Mouse (Mus musculus) midbrain, postnatal 0 days (tissue): ENCODE data around the gene Cyp26a1. TPM values are rescaled to one million over a fixed set of nuclear protein-coding genes. Genes with fewer than 3 reads are reported as not detected.

Source experiments
- ATAC-seq: fragments of 200-750 bp; cut with Nextera tagmentation; 2 replicates; pipeline ENCODE4 v1.8.0; 2017; ENCODE audit warnings: moderate number of reproducible peaks, mild to moderate bottlenecking, moderate TSS enrichment, moderate library complexity; ENCODE audit not compliant: low FRiP score
- DNase-seq: peaks from one replicate; pipeline ENCODE4 v3.0.0-alpha.2; 2015; ENCODE audit warnings: low spot score
- H3K27ac ChIP-seq: fragments of 300-500 bp; sonication (generic); 2 replicates; pipeline ENCODE4 v1.5.1; 2014; ENCODE audit warnings: low read depth, mild to moderate bottlenecking, low read length, mixed read lengths
- H3K27me3 ChIP-seq: fragments of 300-500 bp; sonication (generic); 2 replicates; pipeline ENCODE4 v1.6.1; 2014; ENCODE audit warnings: low read length, control low read depth, mixed read lengths; ENCODE audit not compliant: insufficient read depth
- H3K36me3 ChIP-seq: fragments of 300-500 bp; sonication (generic); 2 replicates; pipeline ENCODE4 v1.6.1; 2014; ENCODE audit warnings: low read length, control low read depth, mixed read lengths; ENCODE audit not compliant: insufficient read depth
- H3K4me1 ChIP-seq: fragments of 300-500 bp; sonication (generic); 2 replicates; pipeline ENCODE4 v1.6.1; 2014; ENCODE audit warnings: mild to moderate bottlenecking, control low read depth, antibody characterized with exemption, low read length, mixed read lengths; ENCODE audit not compliant: insufficient read depth
- H3K4me2 ChIP-seq: fragments of 300-500 bp; sonication (generic); 2 replicates; pipeline ENCODE4 v1.6.1; 2014; ENCODE audit warnings: low read depth, mild to moderate bottlenecking, low read length, mixed read lengths; ENCODE audit not compliant: poor library complexity, severe bottlenecking
- H3K4me3 ChIP-seq: fragments of 300-500 bp; sonication (generic); 2 replicates; pipeline ENCODE4 v1.5.1; 2014; ENCODE audit warnings: low read depth, mild to moderate bottlenecking, low read length, moderate library complexity
- H3K9ac ChIP-seq: fragments of 300-500 bp; sonication (generic); replicated peaks from 2 replicates; pipeline ENCODE4 v1.6.1; 2014; ENCODE audit warnings: mild to moderate bottlenecking, low read length, moderate library complexity, mixed read lengths; ENCODE audit not compliant: poor library complexity, severe bottlenecking
- H3K9me3 ChIP-seq: fragments of 300-500 bp; sonication (generic); 2 replicates; pipeline ENCODE4 v1.6.1; 2016; ENCODE audit warnings: low read length, control low read depth
- CTCF ChIP-seq: IDR thresholded peaks from 2 replicates; pipeline ENCODE4 v1.5.1; 2016; ENCODE audit warnings: antibody characterized with exemption, mild to moderate bottlenecking
- whole genome bisulfite sequencing: fragments of 180-500 bp; shearing (Covaris S2); extraction: QIAGEN DNeasy Blood & Tissue Kit; methylation state at CpG from one replicate; pipeline ENCODE4 v1.1.7; 2014; 5-methylcytosine and 5-hydroxymethylcytosine counted together
- polyA plus RNA-seq: library from polyadenylated mRNA; unstranded; fragments of >200 nt; fragmentation: Nextera tagmentation; extraction: Ambion mirVana; gene quantifications from 2 replicates; pipeline ENCODE4 v1.2.1, GENCODE M21; 2015
- total RNA-seq: library from RNA; depleted of rRNA; stranded (reverse); fragments of >200 nt; gene quantifications from 2 replicates; pipeline ENCODE4 v1.2.3, GENCODE M21; 2014

Cyp26a1 gene
- total and polyA plus RNA-seq, 2 experiments from 2014 or later, result 0.11 TPM; not detected in 1

DNA sequence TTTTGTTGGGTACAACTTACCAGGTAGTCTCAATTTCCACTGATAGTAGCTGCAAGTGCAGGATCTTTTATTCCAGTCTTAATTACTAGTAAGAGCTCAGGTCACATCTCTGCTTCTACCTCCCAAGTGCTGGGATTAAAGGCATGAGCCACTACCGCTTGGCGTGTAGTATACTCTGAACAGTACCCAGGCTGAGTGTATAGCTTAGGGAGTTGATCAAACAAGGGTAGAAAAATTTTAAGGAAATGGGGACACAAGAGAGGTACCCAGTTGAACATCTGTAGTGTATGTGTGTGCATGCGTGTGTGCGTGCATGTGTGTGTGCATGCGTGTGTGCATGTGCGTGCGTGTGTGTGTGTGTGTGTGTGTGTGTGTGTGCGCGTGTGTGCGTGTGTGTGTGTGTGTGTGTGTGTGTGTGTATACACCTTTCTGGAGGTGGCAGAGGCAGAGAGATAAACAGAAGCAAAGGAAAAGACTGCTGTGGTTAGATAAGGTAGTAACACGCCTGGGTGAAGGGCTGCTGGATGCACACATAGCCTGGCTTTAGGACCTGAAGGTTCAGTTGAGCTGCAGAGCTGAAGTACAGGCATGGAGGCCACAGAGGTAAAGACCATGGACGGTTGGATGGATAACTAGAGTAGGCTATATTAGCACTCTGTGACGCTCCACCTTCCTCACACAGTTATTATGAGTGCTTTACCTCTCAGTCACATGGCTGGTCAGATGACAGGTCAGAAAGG, 29.6 kb upstream of the Cyp26a1 start:
- H3K4me3 ChIP-seq, result no peak overlapping the region
- DNase-seq, result no peak
- no peak overlapping the region for H3K4me2 ChIP-seq
- H3K36me3 ChIP-seq, result no peaks in the 10 kb centered on the region
- H3K27me3 ChIP-seq, result no peaks in the 10 kb centered on the region
- H3K9ac ChIP-seq, result no peak overlapping the region
- no peak for TF ChIP-seq CTCF
- H3K4me1 ChIP-seq, result no peaks in the 10 kb centered on the region
- no peaks in the 10 kb centered on the region for H3K9me3 ChIP-seq
- no peak for ATAC-seq
- 60% methylated on average over 13 of the region's 13 CpGs for WGBS
- H3K27ac ChIP-seq, result no peak overlapping the region

- Histone ChIP-seq H3K36me3 (no peaks in the 10 kb centered on the region), H3K9me3 (no peaks in the 10 kb centered on the region), H3K27ac (no peak overlapping the region), H3K9ac (no peak overlapping the region), H3K4me1 (no peaks in the 10 kb centered on the region), H3K4me3 (no peak overlapping the region), H3K27me3 (no peaks in the 10 kb centered on the region), H3K4me2 (no peak overlapping the region)
- DNase-seq (no peak), ATAC-seq (no peak)
- WGBS, result 89% methylated on average over 5 of the region's 5 CpGs
- no peak for TF ChIP-seq CTCF
These were observed 28.9 kb upstream of the Cyp26a1 start for GRCm38 (mm10) chr19:37668657-37669056.

DNA sequence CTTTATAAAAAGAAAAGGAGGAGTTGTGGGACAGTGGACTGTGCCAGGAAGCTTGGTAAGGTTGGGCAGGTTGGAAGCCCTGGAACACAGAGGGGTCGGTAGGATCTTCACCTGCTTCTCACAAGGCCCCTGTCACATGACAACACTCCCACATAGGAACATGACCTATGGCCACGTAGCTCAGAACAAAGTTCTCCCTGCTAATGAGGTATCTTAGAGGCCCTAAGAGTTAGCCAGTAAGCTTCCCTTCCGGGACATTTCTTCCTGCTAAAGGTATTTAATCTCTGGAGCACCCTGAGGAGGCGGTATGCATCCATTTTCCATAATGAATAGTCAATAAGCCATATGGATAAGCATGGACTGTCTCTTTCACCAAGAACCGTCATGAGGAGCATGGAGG, 28.1 kb upstream of the Cyp26a1 start:
- Histone ChIP-seq H3K4me2 (no peak overlapping the region), H3K4me1 (no peaks in the 10 kb centered on the region), H3K9ac (no peak overlapping the region), H3K27me3 (no peaks in the 10 kb centered on the region), H3K27ac (no peak overlapping the region), H3K9me3 (no peaks in the 10 kb centered on the region), H3K4me3 (no peak overlapping the region), H3K36me3 (no peaks in the 10 kb centered on the region)
- ATAC-seq, result no peak
- WGBS, result 72% methylated on average over 5 of the region's 5 CpGs
- no peak for DNase-seq
- no peak for TF ChIP-seq CTCF

- no peak overlapping the region for H3K9ac ChIP-seq
- H3K4me3 ChIP-seq, result no peak overlapping the region
- no peak for ATAC-seq
- H3K27ac ChIP-seq, result no peak overlapping the region
- H3K4me2 ChIP-seq, result no peak overlapping the region
- no peaks in the 10 kb centered on the region for H3K9me3 ChIP-seq
- WGBS, result 53% methylated on average over 12 of the region's 12 CpGs
- no peaks in the 10 kb centered on the region for H3K36me3 ChIP-seq
- H3K27me3 ChIP-seq, result no peaks in the 10 kb centered on the region
- no peak for DNase-seq
- H3K4me1 ChIP-seq, result no peaks in the 10 kb centered on the region
- no peak for TF ChIP-seq CTCF
These were observed 24.2 kb upstream of the Cyp26a1 start for GRCm38 (mm10) chr19:37673393-37673792.

DNA sequence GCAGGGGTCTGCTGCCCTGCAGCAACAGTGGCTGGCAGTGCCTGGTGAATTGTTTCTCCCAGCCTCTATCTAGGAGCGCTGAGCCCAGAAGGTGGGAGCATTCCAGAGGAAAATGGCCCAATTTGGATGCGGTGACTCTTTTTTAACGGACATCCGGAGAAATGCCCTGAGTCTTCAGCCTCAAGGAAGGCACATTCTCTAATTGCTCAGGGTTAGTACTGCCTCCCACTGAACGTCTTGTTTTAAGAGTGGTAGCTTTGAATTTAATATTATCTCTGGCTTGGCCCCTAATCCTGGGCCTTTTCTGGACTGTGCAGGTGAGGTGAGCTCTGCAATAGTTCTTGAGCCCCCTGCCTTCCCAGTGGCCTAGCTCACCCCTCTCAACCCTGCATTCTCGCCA, 12.3 kb upstream of the Cyp26a1 start, which contains the start of gene Cyp26c1:
Gene Cyp26c1 (plus strand): TSS at position 301 of the 400 bp plus-strand sequence.
- DNase-seq (no peak), ATAC-seq (no peak)
- no peak within 1 kb of the TSS for H3K4me2 ChIP-seq
- H3K9ac ChIP-seq, result no peak within 1 kb of the TSS
- H3K9me3 ChIP-seq, result no peaks in the 10 kb centered on the region
- no peak for TF ChIP-seq CTCF
- WGBS, result 22% methylated on average over 6 of the region's 6 CpGs
- H3K27ac ChIP-seq, result no peak within 1 kb of the TSS
- H3K36me3 ChIP-seq, result no peaks in the 10 kb centered on the region
- no peaks in the 10 kb centered on the region for H3K4me1 ChIP-seq
- peaks cover 67% of the 10 kb centered on the region for H3K27me3 ChIP-seq
- no peak within 1 kb of the TSS for H3K4me3 ChIP-seq

GRCm38 (mm10) chr19:37686347-37686746, 11.3 kb upstream of the Cyp26a1 start:
- H3K36me3 ChIP-seq, result no peaks in the 10 kb centered on the region
- no peak overlapping the region for H3K4me2 ChIP-seq
- DNase-seq (no peak), ATAC-seq (no peak)
- 13% methylated on average over 23 of the region's 23 CpGs for WGBS
- H3K27ac ChIP-seq, result no peak overlapping the region
- no peak for TF ChIP-seq CTCF
- no peaks in the 10 kb centered on the region for H3K4me1 ChIP-seq
- H3K27me3 ChIP-seq, result peaks cover 78% of the 10 kb centered on the region
- H3K9me3 ChIP-seq, result no peaks in the 10 kb centered on the region
- no peak overlapping the region for H3K4me3 ChIP-seq
- H3K9ac ChIP-seq, result no peak overlapping the region
